Mouse (Mus musculus) gastrocnemius, postnatal 25 days (tissue): Measurements from ENCODE around the gene Dlg2. TPM values are rescaled to one million over a fixed set of nuclear protein-coding genes. Genes with fewer than 3 reads are reported as not detected.

Source experiments
- DNase-seq: peaks from one replicate; pipeline ENCODE4 v3.0.0; 2022
- total RNA-seq, 2 experiments: library from RNA; stranded (reverse); gene quantifications; 1 replicate in 1 of 2; 2 replicates in 1 of 2; pipeline ENCODE4 v1.2.3; 2021

Gene Dlg2
- total RNA-seq, 2 experiments from 2014 or later: 0.05 to 0.75 TPM

- DNase-seq: no peak
Observed at GRCm38 (mm10) chr7:90539481-90540402, 63.3 kb downstream of the Dlg2 start.

- DNase-seq: no peak
Observed at GRCm38 (mm10) chr7:90540811-90541323, 64.4 kb downstream of the Dlg2 start.

DNA sequence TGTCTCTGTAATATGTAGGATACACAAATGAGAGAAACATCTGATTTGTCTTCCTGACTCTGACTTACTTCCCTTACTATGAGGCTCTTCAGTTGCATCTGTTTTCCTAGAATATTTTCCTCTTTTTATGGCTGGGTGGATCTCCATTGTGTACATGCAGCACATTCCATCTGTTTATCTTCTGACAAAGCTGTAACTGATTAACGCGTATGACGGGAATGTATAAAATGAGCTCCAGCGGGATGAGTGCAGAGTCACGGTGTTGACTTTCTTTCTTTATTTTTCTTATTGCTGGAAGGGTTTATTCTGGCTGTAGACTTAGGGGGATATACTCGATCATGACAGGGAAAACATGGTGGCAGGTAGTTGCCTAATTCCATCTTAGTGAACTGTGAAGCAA is 76.9 kb downstream of the Dlg2 start:
- DNase-seq: no peak

- no peak for DNase-seq
Observed at GRCm38 (mm10) chr7:90554421-90554820, 77.9 kb downstream of the Dlg2 start.

DNA sequence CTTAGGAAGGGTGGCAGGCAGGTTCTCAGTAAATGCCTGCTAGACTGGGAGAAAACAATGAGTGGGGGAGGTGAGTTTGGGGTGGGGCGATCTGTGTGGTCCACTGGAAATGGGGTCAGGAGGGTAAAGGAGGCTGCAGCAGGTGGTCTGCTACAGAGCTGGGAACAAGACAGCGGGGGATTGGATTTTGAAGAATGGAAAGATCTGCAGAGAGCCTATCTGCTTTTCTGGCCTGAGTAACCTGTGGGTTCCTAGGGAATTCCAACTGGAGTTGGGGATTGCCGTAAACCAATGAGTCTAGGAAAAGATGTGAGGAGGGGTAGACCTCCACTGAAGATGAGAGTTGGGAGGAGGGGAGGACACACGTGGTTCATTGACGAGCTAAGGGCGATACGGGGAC is 92.7 kb downstream of the Dlg2 start:
- no peak for DNase-seq

- no peak for DNase-seq
Observed at GRCm38 (mm10) chr7:90587795-90588194, 111.3 kb downstream of the Dlg2 start.

GRCm38 (mm10) chr7:90588318-90588717 is 111.8 kb downstream of the Dlg2 start:
- DNase-seq: no peak

- DNase-seq: no peak
Observed at GRCm38 (mm10) chr7:90609764-90610163, 133.3 kb downstream of the Dlg2 start.

DNA sequence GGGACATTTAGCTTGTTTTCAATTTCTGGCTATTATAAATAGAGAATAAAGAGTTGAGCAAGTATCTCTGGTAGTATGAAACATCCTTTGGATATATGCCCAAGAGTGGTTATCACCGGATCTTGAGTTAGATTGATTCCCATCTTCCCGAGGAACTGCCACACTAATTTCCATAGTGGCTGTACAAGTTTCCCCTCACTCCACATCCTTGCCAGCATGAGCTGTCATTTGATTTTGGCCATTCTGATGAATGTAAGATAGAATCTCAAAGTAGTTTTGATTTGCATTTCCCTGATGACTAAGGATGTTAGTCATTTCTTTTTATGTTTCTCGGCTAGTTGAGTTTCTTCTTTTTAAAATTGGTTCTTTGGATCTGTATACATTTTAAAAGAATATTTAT is 154.1 kb downstream of the Dlg2 start:
- no peak for DNase-seq

DNA sequence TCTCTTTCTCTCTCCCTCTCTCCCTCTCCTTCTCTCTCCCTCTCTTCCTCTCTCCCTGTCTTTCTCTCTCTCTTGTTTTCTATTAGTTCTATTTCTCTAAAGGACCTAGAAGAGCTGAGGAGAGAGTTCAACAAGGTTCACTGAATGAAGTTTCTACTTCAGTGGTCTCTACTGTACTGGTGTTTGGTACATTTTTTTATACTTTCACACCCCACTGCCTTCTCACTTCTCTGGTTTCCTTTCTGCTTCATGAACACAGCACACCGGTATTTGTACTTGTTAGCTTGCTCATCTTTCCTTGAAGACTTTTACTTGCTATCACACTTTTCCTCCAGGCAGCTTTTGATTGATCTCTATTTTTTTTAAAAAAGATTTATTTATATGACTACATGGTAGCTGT is 173.0 kb downstream of the Dlg2 start:
- no peak for DNase-seq

- DNase-seq: no peak
Observed at GRCm38 (mm10) chr7:90651128-90651527, 174.7 kb downstream of the Dlg2 start.

GRCm38 (mm10) chr7:90651611-90652010 is 175.1 kb downstream of the Dlg2 start:
- DNase-seq: no peak

- DNase-seq: no peak
Observed at GRCm38 (mm10) chr7:90658593-90658992, 182.1 kb downstream of the Dlg2 start.

DNA sequence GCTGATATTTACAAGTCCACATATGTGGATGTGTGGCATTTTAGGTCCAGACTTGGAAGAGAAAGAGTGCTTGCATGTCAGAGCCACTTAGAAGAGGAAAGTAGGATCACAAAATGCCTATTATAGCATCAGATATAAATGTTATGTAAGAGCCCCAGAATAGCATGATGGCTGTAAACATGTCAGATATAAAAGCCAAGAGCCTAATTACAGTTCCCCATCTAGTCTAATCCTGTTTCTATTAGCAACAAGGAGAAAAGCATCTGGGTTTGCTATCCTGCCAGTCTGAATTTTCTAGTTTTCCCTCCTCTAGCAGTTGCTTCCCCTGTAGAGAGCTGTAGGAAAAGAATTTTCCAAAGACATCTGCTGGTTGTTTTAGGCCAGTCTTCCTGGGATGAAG is 217.6 kb downstream of the Dlg2 start:
- no peak for DNase-seq

- DNase-seq: no peak
Observed at GRCm38 (mm10) chr7:90696181-90696950, 219.9 kb downstream of the Dlg2 start.

- no peak for DNase-seq
Observed at GRCm38 (mm10) chr7:90703163-90703852, 226.8 kb downstream of the Dlg2 start.

DNA sequence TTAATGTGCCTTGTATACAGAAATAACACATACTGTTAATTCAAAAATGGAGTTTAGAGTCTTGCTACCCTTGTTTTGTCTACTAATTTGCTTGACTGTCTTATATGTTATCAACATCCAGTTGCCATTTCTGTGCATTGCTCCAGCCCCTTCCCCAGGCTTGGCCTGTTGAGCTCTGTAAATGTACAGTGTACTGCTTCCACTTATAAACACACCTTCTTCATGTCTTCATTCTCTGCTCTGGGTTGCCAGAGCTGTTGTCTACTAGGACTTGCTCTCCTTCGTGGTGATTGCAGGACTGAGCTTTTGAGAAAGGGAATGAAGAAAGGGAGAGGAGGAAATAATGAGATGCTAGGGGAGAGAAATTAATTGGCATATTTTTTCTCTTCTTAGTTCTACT is 227.5 kb downstream of the Dlg2 start:
- DNase-seq: no peak

- no peak for DNase-seq
Observed at GRCm38 (mm10) chr7:90734086-90734485, 257.6 kb downstream of the Dlg2 start.

GRCm38 (mm10) chr7:90736369-90736768 is 259.9 kb downstream of the Dlg2 start:
- no peak for DNase-seq

GRCm38 (mm10) chr7:90748636-90749035 is 272.2 kb downstream of the Dlg2 start:
- no peak for DNase-seq

GRCm38 (mm10) chr7:90787945-90788344 is 311.5 kb downstream of the Dlg2 start:
- DNase-seq: no peak

DNA sequence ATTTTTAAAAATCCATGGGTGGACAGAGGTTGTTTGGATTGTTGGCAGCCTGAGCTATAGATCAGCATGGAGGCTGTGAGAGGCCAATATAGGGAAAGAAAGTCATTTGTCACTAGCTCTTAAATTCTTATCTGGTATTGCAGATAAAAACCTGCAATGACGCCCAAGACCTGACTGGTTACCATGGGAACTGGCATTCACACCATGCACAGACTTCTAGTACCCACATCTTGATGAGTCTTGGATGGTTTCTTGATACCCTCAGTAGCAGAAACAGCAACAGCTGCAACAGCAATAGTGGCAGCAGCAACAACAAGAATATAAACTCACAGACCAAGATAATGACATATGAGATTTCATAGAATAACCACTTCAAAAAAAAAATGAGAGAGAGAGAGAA is 315.1 kb downstream of the Dlg2 start:
- no peak for DNase-seq

DNA sequence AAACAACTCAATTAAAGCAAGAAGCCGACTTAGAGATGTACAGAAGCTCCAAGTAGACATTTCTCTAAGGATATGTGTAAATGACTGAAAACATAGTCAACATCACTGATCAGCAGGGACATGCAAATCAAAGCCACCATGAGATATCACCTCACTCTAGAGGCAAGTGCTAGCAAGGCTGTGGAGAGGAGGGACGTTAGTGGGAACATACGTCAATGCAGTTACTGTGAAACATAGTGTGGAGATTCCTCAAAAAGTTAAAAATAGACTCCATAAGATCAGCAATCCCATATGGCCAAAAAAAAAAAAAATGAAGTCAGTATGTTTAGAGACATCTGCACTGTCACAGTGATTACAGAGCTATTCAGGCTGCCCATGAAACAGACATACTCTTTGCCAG is 349.2 kb downstream of the Dlg2 start:
- DNase-seq: no peak
